Mouse (Mus musculus) embryonic facial prominence, embryonic 11.5 days (tissue): Measurements from ENCODE around the gene 6330409D20Rik. TPM values are rescaled to one million over a fixed set of nuclear protein-coding genes. Genes with fewer than 3 reads are reported as not detected.

Source experiments
- ATAC-seq: fragments of 200-750 bp; cut with Nextera tagmentation; replicated peaks from 2 replicates; pipeline ENCODE4 v1.8.0; 2017; ENCODE audit warnings: low read depth; ENCODE audit not compliant: insufficient number of reproducible peaks, low FRiP score, low TSS enrichment
- DNase-seq: peaks from one replicate; pipeline ENCODE4 v3.0.0-alpha.2; 2015; ENCODE audit warnings: low spot score
- H3K27ac ChIP-seq: fragments of 300-500 bp; sonication (generic); replicated peaks from 2 replicates; pipeline ENCODE4 v1.5.1; 2014; ENCODE audit warnings: mild to moderate bottlenecking, low read depth, low read length, control low read depth
- H3K27me3 ChIP-seq: fragments of 300-500 bp; sonication (generic); 2 replicates; pipeline ENCODE4 v1.6.1; 2014; ENCODE audit warnings: mild to moderate bottlenecking, low read length, moderate library complexity, mixed read lengths; ENCODE audit not compliant: control insufficient read depth, insufficient read depth
- H3K36me3 ChIP-seq: fragments of 300-500 bp; sonication (generic); replicated peaks from 2 replicates; pipeline ENCODE4 v1.6.1; 2014; ENCODE audit warnings: low read depth, mild to moderate bottlenecking, low read length, moderate library complexity, mixed read lengths; ENCODE audit not compliant: control insufficient read depth, insufficient read depth
- H3K4me1 ChIP-seq: fragments of 300-500 bp; sonication (generic); 2 replicates; pipeline ENCODE4 v1.6.1; 2014; ENCODE audit warnings: low read length, mixed read lengths; ENCODE audit not compliant: control insufficient read depth, insufficient read depth
- H3K4me2 ChIP-seq: fragments of 300-500 bp; sonication (generic); 2 replicates; pipeline ENCODE4 v1.6.1; 2014; ENCODE audit warnings: low read depth, mild to moderate bottlenecking, control low read depth, low read length, moderate library complexity
- H3K4me3 ChIP-seq: fragments of 300-500 bp; sonication (generic); 2 replicates; pipeline ENCODE4 v1.5.1; 2014; ENCODE audit warnings: low read depth, low read length, control low read depth
- H3K9ac ChIP-seq: fragments of 300-500 bp; sonication (generic); replicated peaks from 2 replicates; pipeline ENCODE4 v1.6.1; 2014; ENCODE audit warnings: mild to moderate bottlenecking, control low read depth, low read length
- H3K9me3 ChIP-seq: fragments of 300-500 bp; sonication (generic); replicated peaks from 2 replicates; pipeline ENCODE4 v1.6.1; 2016; ENCODE audit warnings: mild to moderate bottlenecking, low read length, inconsistent platforms, mixed read lengths; ENCODE audit not compliant: control insufficient read depth
- WGBS: fragments of 180-500 bp; shearing (Covaris S2); extraction: QIAGEN DNeasy Blood & Tissue Kit; methylation state at CpG from one replicate; pipeline ENCODE4 v1.1.7; 2014; 5-methylcytosine and 5-hydroxymethylcytosine counted together
- polyA plus RNA-seq: library from polyadenylated mRNA; unstranded; fragments of >200 nt; fragmentation: Nextera tagmentation; extraction: Ambion mirVana; gene quantifications from 2 replicates; pipeline ENCODE4 v1.2.1, GENCODE M21; 2014

6330409D20Rik gene
- polyA plus RNA-seq, 1 experiment from 2014 or later: 0.31 TPM

DNA sequence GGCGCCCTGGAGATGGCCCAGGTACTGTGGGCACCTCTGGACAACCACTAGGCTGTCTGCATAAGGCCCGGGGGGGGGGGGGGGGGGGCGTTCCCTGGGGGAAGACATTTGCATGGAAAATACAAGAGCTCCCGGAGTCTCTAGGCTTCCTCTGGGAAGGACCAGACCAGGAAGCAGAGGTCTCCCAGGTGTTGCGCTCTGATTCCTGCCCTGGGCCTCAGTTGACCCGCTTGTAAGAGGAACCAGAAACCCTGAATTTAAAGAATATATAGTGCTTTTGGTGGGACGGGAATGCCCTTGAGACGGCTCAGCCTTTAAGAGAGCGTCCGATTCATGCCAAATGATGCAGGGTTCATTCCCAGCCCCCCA, 10.8 kb upstream of the 6330409D20Rik start:
- peak overlapping the region; percentile 35; the same call in 1 of the 2 replicates for H3K27ac ChIP-seq
- ATAC-seq: no peak
- H3K36me3 ChIP-seq: peaks cover 4% of the 10 kb centered on the region; the same call in 1 of the 2 replicates
- 18% methylated on average over 9 of the region's 10 CpGs for WGBS
- no peaks in the 10 kb centered on the region for H3K9me3 ChIP-seq
- peak overlapping the region; percentile 64 for H3K4me2 ChIP-seq
- H3K27me3 ChIP-seq: no peaks in the 10 kb centered on the region
- peak overlapping the region; percentile 34 for H3K4me3 ChIP-seq
- no peak for DNase-seq
- H3K4me1 ChIP-seq: peaks cover 4% of the 10 kb centered on the region; the same call in 1 of the 2 replicates
- H3K9ac ChIP-seq: peak overlapping the region; percentile 26

DNA sequence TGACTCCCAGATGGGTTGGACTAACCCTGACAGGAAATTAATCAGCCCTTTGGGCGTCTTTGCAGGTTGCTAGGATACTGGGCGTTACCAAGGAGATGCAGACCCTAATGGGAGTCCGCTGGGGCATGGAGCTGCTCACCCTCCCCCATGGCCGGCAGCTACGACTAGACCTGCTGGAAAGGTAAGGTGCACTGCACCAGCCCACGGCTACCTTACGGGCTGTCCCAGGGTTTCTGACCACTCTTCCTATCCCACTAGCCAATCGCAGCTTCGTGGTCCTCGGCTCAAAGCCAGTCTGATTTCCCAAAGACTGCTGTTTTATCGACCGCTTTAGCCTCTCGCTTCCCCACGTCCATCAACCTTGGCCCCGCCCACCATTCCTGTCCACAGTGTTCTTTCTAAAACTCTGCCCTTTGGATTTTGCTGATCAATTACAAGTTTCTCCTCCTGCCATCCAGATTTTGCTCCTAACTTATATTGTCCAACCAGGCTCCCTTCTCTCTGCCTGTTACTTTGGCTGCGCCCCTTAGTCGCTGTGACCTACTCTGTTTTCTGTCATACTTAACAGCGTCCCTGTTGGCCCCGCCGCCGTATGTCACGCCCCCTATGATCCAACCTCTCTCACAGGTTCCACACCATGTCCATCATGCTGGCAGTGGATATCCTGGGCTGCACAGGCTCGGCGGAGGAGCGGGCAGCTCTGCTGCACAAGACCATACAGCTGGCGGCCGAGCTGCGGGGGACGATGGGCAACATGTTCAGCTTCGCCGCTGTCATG, 10.3 kb upstream of the 6330409D20Rik start:
- Histone ChIP-seq H3K4me3 (peak overlapping the region; percentile 34), H3K27me3 (no peaks in the 10 kb centered on the region), H3K4me1 (peaks cover 4% of the 10 kb centered on the region; the same call in 1 of the 2 replicates), H3K4me2 (peak overlapping the region; percentile 64), H3K27ac (peak overlapping the region; percentile 35; the same call in 1 of the 2 replicates), H3K9me3 (no peaks in the 10 kb centered on the region), H3K9ac (peak overlapping the region; percentile 26), H3K36me3 (peaks cover 4% of the 10 kb centered on the region; the same call in 1 of the 2 replicates)
- 3% methylated on average over 31 of the region's 31 CpGs for WGBS
- ATAC-seq: peak; percentile 85
- DNase-seq: peak; percentile 80

DNA sequence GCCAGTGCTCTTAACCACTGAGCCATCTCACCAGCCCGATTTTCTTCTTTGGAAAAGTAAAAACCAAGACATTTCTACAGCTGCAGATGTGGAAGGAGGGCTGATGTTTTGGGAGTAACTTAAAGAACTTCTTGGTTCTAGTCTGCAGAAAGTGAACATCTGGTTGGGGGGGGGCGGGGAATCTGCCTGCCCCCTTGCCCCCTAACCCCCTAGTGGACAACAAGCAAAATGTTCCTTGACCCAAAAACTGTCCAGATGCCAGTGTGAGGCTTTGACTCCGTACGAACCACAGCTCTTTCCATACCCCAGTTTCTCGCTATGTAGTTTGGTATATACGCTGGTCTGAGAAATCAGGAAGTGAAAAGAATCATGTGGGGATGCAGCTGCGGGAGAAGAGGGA, 9.4 kb upstream of the 6330409D20Rik start:
- H3K27me3 ChIP-seq: no peaks in the 10 kb centered on the region
- H3K9ac ChIP-seq: no peak overlapping the region
- WGBS: 64% methylated on average over 7 of the region's 7 CpGs
- H3K36me3 ChIP-seq: peaks cover 4% of the 10 kb centered on the region; the same call in 1 of the 2 replicates
- no peak overlapping the region for H3K4me3 ChIP-seq
- DNase-seq (no peak), ATAC-seq (no peak)
- peaks cover 4% of the 10 kb centered on the region; the same call in 1 of the 2 replicates for H3K4me1 ChIP-seq
- H3K9me3 ChIP-seq: no peaks in the 10 kb centered on the region
- H3K4me2 ChIP-seq: no peak overlapping the region
- no peak overlapping the region for H3K27ac ChIP-seq

DNA sequence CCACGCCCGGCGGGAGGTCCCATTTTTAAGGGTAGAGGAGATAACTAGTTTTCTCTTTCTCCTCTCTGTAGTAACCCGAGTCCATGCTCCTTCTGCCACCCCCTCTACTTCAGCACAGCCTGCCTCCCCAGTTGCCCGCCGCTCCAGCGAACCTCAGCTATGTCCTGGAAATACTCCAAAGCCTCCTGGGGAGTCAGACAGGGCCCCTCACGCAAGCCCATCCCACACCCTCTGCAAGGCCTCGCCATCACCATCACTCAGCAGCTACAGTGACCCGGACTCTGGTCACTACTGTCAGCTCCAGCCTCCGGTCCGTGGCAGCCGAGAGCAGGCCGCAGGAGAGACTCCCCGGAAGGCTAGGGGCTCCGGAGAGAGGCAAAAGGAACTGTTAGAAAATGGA, 8.3 kb upstream of the 6330409D20Rik start:
- no peaks in the 10 kb centered on the region for H3K9me3 ChIP-seq
- H3K27ac ChIP-seq: no peak overlapping the region
- H3K4me2 ChIP-seq: no peak overlapping the region
- H3K36me3 ChIP-seq: peaks cover 4% of the 10 kb centered on the region; the same call in 1 of the 2 replicates
- WGBS: 91% methylated on average over 16 of the region's 16 CpGs
- DNase-seq (no peak), ATAC-seq (no peak)
- no peaks in the 10 kb centered on the region for H3K27me3 ChIP-seq
- peaks cover 4% of the 10 kb centered on the region; the same call in 1 of the 2 replicates for H3K4me1 ChIP-seq
- H3K9ac ChIP-seq: no peak overlapping the region
- no peak overlapping the region for H3K4me3 ChIP-seq

DNA sequence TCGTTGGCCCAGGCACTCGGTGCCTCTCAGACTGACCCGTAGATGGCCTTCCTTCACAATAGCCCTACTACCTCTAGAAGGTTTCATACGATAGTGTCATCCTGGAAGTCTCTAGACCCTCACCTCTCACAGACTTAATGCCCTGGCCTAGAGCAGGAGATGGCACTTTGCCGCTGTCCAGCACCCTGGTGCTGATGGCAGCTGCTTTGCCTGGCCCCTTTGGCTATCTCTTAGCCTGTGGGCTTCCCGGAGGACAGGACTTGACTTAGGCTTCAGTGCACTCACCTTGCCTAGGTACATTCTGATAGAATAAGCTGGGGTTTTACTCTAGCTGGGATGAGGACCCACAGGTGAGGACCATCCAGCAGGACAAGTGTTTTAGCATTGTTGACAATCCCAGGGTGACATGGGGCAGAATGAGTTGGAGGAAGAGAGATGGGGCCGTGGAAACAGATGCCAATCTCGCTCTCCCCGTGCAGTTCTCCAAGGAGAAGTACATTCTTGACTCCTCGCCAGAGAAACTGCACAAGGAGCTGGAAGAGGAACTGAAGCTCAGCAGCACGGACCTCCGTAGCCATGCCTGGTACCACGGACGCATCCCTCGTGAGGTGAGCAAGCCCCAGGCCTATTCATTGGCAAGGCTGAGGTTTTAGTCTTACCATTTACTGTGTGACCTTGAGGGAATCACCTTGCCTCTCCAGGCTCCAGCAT, 3.6 kb upstream of the 6330409D20Rik start:
- no peak for ATAC-seq
- Histone ChIP-seq H3K4me1 (peaks cover 9% of the 10 kb centered on the region), H3K4me2 (no peak overlapping the region), H3K4me3 (no peak overlapping the region), H3K9me3 (no peaks in the 10 kb centered on the region), H3K9ac (no peak overlapping the region), H3K27me3 (peaks cover 10% of the 10 kb centered on the region), H3K36me3 (no peaks in the 10 kb centered on the region), H3K27ac (no peak overlapping the region)
- no peak for DNase-seq
- WGBS: 77% methylated on average over 15 of the region's 15 CpGs

DNA sequence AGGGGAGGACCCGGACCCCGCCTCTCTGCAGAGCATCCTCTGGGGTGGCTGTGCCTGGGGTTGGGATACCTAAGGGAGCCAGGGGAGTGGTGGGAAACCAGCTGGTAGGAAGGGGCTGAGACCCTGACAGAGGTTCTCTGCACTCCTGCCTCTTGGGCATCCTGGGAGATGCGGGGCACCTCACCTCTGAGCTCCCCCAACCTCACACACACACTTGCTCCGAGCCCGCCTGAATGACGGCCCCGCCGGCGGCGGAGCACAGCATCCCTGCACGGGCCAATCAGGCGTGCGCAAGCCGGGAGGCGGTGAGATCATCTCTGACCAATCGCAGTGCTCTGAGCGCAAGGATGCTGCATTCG, 1.3 kb upstream of the 6330409D20Rik start:
- WGBS: 6% methylated on average over 18 of the region's 18 CpGs

DNA sequence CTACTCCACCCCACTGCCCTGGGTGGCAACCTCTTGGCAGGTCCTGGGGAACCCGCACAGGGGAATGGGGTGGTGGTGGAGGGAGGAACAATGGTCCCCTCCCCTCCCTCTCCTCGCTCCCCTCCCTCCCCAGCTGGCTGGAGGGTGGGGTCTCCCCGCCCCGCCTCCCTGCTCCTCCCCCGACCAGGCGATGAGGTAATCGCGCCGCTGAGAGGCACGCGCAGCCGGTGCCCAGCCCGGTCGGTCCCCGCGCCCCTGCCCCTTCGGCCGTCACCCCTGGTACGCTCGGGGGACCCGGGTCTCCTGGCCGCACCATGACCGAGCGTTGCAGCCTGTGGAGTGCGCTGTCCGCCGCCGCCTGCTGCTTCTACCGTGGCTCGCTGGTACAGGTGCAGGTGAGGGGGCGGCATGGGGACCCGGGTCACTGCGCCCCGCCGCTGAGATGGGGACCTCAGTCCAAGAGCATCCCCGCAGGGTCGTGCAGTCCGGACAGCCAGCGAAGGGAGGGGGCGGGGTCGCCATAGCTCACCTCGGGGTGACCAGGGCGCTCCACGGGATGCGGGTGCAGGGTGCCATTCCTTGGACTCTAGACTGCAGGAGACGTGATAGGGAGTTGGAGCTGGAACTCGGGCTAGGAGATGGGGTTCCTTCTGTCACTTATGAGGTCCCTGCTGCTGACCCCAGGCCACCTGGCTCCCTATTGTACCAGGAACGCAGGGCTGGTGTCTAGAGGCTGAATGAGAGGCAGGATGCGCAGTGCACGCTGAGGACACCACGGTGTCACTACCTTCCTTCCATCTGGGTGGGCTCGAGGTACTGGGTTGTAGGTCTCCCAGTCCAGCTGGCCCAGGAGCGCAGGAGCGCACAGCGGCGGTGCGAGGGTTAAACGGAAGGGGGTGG, 707 bp upstream of the 6330409D20Rik start:
- no peaks in the 10 kb centered on the region for H3K36me3 ChIP-seq
- H3K4me1 ChIP-seq: peaks cover 9% of the 10 kb centered on the region
- no peaks in the 10 kb centered on the region for H3K9me3 ChIP-seq
- peak; percentile 74 for DNase-seq
- peak overlapping the region; percentile 48 for H3K9ac ChIP-seq
- ATAC-seq: peak; percentile 51
- 0 out of 2 replicates have a peak overlapping the region, but pooled peaks have one; percentile 47 for H3K27ac ChIP-seq
- WGBS: under 1% methylated on average over 52 of the region's 58 CpGs
- peaks cover 10% of the 10 kb centered on the region for H3K27me3 ChIP-seq
- H3K4me3 ChIP-seq: peak overlapping the region; percentile 53
- peak overlapping the region; percentile 97 for H3K4me2 ChIP-seq

More for the DNA sequence above, 1.3 kb upstream of the 6330409D20Rik start:
- ATAC-seq (peak; percentile 75), DNase-seq (peak; percentile 76)
- Histone ChIP-seq H3K4me3 (peak overlapping the region; percentile 53), H3K9ac (no peak overlapping the region; the same call in none of the 2 replicates), H3K4me1 (peaks cover 9% of the 10 kb centered on the region), H3K9me3 (no peaks in the 10 kb centered on the region), H3K36me3 (no peaks in the 10 kb centered on the region), H3K4me2 (peak overlapping the region; percentile 97), H3K27me3 (peaks cover 10% of the 10 kb centered on the region), H3K27ac (no peak overlapping the region)
